Mouse (Mus musculus) mouse trophoblast stem cell (cell line): ENCODE measurements around the gene 7530416G11Rik.

Source experiments
- in situ Hi-C, 2 experiments: fragments of 300-500 bp; cut with MseI, MboI; formaldehyde crosslinking; loops; 2 replicates in 1 of 2; 3 replicates in 1 of 2; pipeline ENCODE4 v1.15.1; 2025

7530416G11Rik gene

DNA sequence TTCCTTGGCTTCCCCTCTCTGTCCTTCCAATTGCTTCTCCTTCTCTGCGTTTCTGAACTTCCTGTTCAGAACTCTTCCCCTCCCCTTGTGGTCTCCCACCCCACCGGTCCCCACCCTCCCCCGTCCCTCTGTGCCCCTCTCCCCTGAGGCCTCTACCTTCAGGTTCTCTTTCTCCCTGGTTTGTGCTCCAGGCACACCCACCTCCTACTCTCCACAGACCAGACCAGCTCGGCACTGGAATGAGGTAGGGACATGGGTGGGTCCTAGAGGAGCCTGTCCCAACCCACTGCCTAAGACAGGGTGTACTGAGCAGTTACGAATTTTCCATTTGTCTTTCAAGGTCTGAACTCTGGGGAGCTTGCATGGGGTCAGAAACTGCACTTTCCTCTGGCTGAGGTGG lies 23.1 kb downstream of the 7530416G11Rik start:
- in situ Hi-C loops, result loop anchor here (5.0 kb wide), 1 partner anchor 102 kb away; the partner anchor contains the start of gene Wnt7b (in 2 of the 2)

DNA sequence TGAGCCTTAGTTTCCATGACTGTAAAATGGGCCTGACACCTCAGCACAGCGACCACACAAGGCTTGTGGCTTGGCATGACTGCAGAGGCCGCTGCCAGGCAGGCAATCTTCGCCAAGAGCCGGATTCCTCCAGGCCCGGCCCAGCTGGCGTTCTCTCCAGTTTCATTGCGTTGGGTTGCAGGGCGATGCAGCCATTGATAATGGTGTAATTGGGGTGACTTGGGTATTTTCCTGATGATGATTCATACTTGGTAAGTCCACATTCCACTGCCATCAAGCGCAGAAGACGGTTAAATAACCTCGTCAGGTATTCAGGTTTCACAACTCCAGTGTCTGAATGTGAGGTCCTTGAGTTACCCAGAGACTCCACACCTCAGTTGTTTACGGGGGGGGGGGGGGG lies 23.7 kb downstream of the 7530416G11Rik start:
- in situ Hi-C loops, result loop anchor here (5.0 kb wide), 1 partner anchor 103 kb away; the partner anchor contains the start of gene Wnt7b (in 2 of the 2)

DNA sequence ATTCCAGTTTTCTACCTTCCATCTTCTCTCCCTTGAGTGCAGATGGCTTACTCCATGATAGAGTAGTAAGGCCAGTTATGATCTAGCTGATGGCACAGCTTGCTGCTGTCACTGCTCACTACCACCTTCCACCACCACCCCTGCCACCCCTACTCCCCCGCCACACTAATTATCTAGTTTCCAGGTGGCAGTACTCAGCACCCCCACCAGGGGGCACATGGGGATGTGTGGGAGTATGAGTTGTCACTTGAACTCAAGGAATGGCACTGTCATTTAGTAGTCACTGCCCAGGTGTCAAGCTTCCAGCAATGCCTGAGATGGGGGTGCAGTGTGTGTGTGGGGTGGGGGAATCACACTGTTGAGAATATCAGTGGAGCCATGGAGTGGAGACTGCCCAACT lies 25.4 kb downstream of the 7530416G11Rik start:
- in situ Hi-C loops, result loop anchor here (5.0 kb wide), 1 partner anchor 105 kb away; the partner anchor contains the start of gene Wnt7b (in 2 of the 2)

GRCm38 (mm10) chr15:85474697-85475096 lies 28.3 kb downstream of the 7530416G11Rik start:
- in situ Hi-C loops, result loop anchor here (5.0 kb wide), 1 partner anchor 108 kb away; the partner anchor contains the start of gene Wnt7b (in 2 of the 2)

GRCm38 (mm10) chr15:85469401-85469800 lies 33.6 kb downstream of the 7530416G11Rik start:
- in situ Hi-C loops, result no loop called here

- in situ Hi-C loops, result no loop called here
These were observed 36.5 kb downstream of the 7530416G11Rik start for GRCm38 (mm10) chr15:85466456-85467067.

GRCm38 (mm10) chr15:85464823-85465565 lies 38.0 kb downstream of the 7530416G11Rik start:
- in situ Hi-C loops, result no loop called here

GRCm38 (mm10) chr15:85464190-85464589 lies 38.8 kb downstream of the 7530416G11Rik start:
- in situ Hi-C loops, result no loop called here

DNA sequence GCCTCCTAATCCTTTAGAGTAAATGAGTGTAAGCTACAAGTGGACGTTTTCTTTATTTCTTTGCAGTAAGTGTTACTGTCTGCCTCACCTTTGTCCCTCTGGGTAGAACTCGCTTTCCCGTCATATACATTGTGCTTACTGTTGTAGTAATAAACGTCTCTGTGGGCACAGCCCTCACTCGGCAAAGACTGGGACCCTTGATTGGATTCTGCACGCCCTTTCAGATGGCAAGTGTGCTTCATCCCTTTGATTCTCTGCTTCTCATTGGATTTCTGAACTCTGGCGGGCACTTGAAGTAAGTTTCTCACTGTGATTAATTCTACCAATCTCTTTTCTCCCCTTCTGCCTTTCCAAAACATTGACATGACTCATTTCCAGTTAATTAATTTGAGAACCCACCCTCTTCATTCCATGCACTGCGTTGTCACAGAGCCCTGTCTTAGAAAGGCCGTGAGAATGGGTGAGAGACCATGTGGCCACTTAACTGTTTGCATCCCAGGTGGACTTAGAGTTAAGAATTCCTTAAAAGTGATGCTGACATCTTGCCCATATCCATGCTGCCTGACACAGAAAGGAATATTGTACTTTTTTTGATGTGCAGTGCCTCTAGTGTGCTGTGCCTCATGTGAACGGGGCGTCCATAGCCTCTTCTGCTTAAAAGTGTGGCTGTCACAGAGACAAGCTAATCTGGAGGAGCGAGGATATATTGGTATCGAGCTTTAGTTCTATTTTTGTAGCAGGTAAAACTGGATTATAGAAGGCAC lies 39.8 kb downstream of the 7530416G11Rik start:
- in situ Hi-C loops, result no loop called here

DNA sequence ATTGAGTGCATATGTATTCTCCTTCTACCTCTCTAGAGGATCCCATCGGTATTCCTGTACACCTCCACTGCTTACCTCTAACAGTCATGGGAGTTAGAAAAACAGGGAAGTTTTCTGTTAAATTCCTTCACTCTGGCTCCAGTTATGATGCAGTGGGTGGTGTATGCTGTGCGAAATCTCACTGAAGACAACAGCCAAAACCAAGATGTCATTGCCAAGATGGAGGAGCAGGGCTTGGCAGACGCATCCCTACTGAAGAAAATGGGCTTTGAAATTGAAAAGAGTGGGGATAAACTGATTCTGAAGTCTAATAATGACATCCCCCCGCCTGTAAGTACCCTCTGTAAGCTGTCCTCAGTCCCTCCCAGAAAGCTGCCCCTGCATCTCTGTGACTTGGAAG lies 40.9 kb downstream of the 7530416G11Rik start:
- in situ Hi-C loops, result no loop called here

DNA sequence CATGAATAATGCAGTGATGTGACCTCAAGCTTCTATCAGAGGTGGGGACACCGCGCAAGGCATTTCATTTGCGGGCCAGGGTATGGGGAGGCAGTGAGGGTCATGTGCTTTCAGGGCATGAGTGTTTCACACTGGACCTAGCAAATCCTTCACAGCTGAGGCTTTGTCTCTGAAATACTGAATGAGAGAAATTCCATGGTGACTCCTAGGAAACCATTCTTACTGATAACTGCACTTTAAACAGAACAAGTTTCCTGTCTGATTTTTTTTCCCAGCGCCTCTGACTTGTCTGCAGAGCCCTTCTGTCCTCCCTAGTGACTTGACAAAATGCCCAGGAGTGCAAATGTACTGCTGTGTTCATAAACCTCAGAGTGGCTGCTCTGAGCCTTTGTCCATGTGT lies 41.5 kb downstream of the 7530416G11Rik start:
- in situ Hi-C loops, result no loop called here

- in situ Hi-C loops, result no loop called here
These were observed 44.4 kb downstream of the 7530416G11Rik start for GRCm38 (mm10) chr15:85458631-85459082.

GRCm38 (mm10) chr15:85457838-85458237 lies 45.2 kb downstream of the 7530416G11Rik start:
- in situ Hi-C loops, result no loop called here

DNA sequence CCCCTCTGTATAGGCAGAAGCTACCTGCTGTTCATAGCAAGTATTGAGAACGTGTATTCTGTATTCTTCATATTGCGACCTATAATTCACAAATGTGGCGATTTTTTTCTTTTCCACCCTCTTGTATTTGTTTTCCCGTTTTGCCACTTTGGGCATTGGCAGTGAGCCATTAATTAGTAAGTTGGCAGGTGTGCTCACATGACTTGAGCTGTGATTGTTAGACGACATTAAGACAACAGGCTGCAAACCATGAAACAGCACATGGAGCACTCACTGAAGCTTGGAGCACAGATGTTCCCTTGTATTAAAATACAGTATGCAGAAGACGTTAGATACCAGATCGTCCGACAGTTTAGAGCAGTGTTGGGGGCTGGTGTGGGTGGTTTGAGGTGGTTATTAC lies 46.1 kb downstream of the 7530416G11Rik start:
- in situ Hi-C loops, result no loop called here

- in situ Hi-C loops, result no loop called here
These were observed 56.4 kb downstream of the 7530416G11Rik start for GRCm38 (mm10) chr15:85446652-85447051.
